Mouse (Mus musculus) thymus, postnatal 14 days (tissue): ENCODE data around the gene Osmr.
"Not testable (repeated sequence)": the region's sequence is repeated elsewhere in the genome, so short reads cannot be mapped to it uniquely, and the experiment has no call there.

Source experiments
- DNase-seq: peaks from one replicate; pipeline ENCODE4 v3.0.0; 2021

Osmr gene

DNA sequence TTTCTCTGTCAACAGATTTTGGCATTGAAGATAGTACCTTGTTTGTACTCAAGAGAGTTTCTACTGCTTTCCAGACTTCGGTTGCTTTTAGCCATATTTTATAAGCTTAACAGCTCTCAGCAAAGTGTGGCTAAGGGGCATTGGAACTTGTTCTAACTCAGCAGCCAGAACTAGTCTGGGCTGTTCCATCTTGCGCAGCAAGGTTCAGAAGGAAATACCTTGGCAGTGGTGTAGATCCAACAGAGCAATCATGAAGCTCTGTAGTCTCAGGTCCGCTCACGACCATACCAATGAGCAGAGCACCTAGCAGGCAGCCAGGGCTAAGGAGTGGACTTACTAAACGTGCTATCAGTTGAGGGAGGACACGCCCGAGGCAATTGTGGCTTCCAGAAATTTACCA, 15.0 kb downstream of the Osmr start:
- DNase-seq: no peak

DNA sequence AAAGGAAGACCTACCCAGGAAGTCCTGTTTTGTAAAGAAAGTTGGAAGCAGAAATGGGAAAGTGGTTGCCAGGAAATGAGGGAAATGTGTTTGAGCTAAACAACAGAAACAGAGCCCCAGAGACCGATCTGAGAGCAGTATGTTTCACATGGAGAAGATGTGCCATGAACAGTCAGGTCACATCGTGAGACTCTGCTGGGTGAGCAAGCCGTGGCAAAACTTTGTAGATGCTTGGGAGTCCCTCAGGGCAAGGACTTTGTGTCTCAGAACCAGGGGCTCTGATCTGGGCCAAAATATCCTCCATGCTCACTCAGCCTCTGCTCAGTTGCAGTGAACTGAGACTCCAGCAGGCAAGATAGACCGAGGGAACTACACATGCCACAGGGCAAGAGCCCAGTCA, 15.9 kb downstream of the Osmr start:
- no peak for DNase-seq

DNA sequence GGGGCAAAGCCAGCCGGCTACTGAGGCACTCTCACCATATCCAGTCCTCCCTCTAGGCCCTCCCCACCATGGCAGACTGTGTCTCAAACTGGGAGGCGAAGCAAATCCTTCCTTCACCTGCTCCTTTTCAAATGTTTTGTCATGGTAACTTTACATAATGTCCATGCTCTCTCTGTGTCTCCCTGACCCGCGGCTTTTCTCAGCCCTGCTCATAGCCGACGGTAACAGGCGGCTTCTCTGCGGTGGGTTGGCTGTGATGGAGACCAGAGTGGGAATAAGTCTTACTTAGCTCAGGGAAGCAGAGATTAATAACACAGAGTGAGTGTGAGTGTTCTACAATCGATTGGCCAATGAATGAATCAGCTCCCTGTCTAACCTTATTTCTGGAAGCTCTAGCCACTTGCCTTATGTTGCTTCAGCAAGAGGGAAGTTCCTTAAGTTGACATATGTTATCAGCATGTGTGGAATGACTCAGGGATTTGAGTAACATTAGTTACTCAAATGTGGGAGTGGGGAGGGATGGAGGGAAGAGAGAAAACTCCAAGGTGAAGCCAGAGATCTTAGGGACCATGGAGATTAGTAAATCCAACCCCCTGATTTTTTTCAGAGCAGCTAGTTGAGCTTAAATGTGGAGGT, 17.4 kb downstream of the Osmr start:
- no peak for DNase-seq

DNA sequence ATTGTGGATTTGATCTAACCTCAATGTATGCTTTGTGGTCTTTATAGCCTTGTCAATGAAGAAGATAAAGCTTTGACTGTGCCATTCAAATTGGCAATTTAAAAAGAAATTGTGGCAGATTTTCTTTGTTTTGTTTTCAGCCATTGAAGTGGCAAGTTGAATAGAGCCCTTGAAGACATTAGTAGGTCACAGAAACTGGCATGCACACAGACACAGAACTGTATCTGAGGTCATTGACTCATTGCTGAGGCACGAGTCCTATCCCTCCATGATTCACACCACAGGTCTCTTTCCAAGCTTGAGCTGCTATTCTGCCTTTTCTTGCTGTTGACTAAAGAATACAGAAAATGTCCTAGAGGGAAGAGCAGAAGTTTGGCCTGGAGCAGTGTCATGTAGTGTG, 24.9 kb downstream of the Osmr start:
- no peak for DNase-seq

DNA sequence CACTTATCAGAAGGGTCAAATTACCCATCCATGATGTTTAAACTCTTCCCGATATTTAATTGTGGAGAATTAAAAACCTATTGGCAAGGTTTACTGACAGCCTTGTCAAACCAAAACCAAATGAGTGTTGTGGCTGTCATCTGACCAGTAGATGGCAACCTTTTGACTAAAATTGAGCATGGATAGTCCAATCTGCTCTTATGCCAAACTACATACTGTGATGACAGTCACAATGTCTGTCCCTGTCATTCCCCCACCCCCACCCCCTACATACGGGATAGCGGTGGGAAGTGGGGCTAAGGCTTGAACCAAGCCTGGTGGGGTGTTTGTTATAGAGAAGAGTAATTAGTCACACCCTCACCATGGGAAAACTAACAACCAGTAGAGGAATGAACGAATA, 34.6 kb downstream of the Osmr start:
- no peak for DNase-seq

DNA sequence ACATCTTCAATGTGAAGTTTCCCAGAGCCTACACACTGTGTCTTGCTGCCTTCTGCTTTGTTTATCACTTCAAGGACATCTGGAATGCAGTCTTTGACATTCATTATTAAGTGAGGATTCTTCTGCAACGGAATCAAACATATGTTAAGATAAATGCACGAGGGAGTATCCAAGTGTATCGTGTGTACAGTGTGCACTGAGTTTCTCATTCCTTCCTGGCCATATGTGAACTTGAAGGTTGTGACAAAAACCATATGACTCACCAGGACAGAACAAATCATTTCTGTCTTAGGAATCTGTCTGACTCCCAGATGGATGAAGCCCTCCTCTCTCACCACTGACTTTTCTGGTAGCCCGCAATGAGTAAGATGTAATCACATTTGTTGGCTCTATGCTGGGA, 59.0 kb downstream of the Osmr start:
- no peak for DNase-seq

DNA sequence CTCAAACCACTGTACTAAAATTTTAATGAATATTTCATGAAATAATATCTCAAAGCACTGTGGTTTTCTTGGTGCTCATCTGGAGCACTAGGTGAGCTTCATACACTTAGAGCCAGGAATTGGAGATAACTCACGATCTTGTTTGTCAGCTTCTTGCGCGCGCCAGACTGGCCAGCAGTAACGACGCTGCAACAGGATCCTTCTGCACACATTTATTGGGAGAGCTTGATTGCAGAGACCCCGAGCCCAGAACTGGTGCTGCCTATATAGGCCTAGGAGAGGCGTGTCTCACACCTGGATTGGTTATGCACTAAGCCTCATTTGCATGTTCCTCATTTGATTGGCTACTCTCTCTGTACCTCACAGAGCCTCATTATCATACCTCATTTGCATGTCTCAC, 73.6 kb downstream of the Osmr start:
- DNase-seq: not testable (repeated sequence)

DNA sequence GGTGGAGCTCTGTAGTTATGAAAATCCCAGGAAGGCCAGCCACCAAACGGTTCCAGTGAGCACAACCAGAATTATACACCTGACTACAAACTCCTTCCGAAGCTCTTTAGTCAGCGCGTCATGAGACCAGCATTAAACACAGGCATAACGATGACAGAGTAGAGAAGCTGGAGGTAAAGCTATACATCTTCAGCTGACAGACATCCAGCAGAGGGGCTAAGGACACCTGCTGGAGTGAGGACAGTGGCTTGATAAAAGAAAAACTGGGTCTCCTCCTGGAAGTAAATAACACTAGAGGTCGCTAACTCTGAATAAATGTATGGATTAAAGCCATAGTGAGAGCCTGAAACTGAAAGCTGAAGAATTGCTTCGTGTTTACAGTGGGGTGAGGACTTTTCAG, 81.9 kb downstream of the Osmr start:
- no peak for DNase-seq

DNA sequence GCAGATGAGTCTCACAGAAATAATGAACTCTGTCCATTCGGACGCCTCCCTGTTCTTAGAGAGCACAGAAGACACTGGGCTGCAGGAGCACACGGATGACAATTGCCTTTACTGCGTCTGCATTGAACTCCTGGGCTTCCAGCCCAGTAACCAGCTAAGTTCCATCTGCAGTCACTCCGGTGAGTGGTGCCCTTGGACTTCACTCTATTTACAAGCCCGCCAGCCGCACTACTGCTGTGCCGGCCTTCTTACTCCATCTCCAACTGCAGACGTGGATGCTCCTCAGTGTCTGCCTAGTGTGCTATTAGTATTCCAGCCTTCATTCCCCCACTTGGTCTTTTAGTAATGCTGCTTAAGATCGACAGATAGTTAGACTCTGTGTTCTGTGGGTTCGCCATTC, 83.1 kb downstream of the Osmr start:
- no peak for DNase-seq

DNA sequence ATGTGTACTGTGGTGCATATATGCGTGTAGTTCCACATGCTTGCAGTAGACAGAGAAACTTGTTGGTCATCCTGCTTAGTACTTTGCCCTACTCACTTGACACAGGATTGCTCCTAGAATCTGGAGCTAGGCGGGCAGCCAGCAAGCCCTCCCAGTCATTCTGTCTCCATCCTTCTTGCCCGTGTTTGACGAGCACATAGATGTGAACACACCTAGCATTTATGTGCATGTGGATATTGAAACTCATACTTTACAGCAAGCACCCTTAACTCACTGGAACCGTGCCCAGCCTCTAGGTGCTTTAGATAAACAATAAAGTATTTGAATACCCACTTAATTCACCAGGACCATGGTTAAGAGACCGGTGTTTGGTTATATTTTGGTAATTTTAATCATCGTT, 84.8 kb downstream of the Osmr start:
- no peak for DNase-seq

DNA sequence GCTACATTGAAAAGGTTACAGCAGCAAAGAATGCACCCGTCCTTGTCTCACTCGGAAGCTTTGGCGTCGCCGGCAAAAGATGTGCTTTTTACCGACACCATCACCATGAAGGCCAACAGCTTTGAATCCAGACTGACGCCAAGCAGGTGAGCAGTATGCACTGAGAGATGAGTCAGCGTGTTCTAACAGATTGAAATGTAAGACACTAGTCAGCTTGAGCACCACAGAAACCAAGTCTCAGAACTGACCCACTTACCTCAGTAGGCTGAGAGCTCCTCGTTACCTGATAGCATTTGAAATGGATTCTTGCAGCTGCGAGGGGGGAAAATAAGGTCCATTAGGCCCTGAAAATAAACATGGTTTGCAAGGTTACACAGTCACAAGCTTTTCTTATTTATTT, 87.5 kb downstream of the Osmr start:
- no peak for DNase-seq

DNA sequence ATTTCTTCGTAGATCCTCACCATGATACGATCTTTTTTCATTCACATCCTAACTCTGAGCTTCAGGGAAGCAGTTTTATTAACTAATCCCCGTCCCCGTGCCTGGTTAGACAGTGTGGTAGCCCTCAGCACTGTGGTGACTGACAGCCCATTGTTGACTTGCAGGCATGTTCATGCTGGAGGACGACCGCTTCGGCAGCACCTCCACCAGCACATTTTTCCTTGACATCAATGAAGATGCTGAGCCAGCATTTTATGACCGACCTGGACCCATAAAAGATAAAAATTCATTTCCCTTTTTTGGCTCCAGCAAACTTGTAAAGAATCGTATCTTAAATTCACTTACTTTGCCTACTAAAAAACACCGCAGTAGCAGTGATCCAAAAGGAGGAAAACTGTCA, 88.6 kb downstream of the Osmr start:
- no peak for DNase-seq

DNA sequence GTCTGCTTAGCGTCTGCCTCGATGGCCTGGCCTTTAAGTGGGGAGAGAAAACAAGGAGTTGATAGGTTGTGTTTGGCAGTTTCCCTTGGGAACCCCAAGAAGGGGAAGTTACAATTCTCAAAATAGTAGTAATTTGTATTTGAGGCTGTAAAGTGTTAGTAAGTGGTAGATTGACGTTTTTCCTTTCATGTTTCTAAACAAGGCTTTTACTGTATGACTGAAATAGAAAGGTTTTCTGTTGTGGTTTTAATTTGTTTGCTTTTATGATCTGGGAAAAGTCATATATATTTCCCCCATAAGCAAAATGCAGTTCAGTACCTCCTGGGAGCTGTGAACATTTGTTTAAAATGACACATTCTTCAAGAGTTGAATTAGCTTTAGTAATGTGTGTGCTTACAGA, 102.5 kb downstream of the Osmr start:
- DNase-seq: no peak
